Mouse (Mus musculus) left cerebral cortex, adult 18-20 months (tissue): ENCODE measurements at regions not wholly inside any gene's neighbourhood (a gene's known extent, or its start where the extent isn't known, plus 50 kb on each side); places are given as distances from the start of the nearest gene placed in this dataset.
"Not testable (repeated sequence)": the region's sequence is repeated elsewhere in the genome, so short reads cannot be mapped to it uniquely, and the experiment has no call there.

Experiments
- DNase-seq, 2 experiments: peaks; one replicate each; pipeline ENCODE4 v3.0.0; 2021 to 2022; ENCODE audit warnings: low spot score in 2 of 2, mixed read lengths in 1 of 2

GRCm38 (mm10) chr13:52352576-52352975, 178.5 kb downstream of the Diras2 start:
- peak in 1 of 2 experiments; percentile 44 for DNase-seq

GRCm38 (mm10) chr13:52353437-52353836, 177.6 kb downstream of the Diras2 start:
- DNase-seq, result no peak

GRCm38 (mm10) chr13:52353966-52354365, 177.1 kb downstream of the Diras2 start:
- DNase-seq, result no peak

- not testable (repeated sequence) for DNase-seq
Observed at GRCm38 (mm10) chr13:52355921-52356320, 175.2 kb downstream of the Diras2 start.

GRCm38 (mm10) chr13:52359332-52359731, 171.7 kb downstream of the Diras2 start:
- DNase-seq, result not testable (repeated sequence)

GRCm38 (mm10) chr13:52361177-52361846, 169.8 kb downstream of the Diras2 start:
- no peak for DNase-seq

GRCm38 (mm10) chr13:52362266-52362665, 168.8 kb downstream of the Diras2 start:
- no peak for DNase-seq

GRCm38 (mm10) chr13:52369851-52370250, 161.2 kb downstream of the Diras2 start:
- no peak for DNase-seq

GRCm38 (mm10) chr13:52371986-52372385, 159.1 kb downstream of the Diras2 start:
- peak in 1 of 2 experiments; percentile 10 for DNase-seq

GRCm38 (mm10) chr13:52374781-52375180, 156.3 kb downstream of the Diras2 start:
- no peak for DNase-seq

- DNase-seq, result no peak
Observed at GRCm38 (mm10) chr13:52378236-52378635, 152.8 kb downstream of the Diras2 start.

- DNase-seq, result no peak
Observed at GRCm38 (mm10) chr13:52389271-52389670, 141.8 kb downstream of the Diras2 start.

GRCm38 (mm10) chr13:52395786-52396185, 135.3 kb downstream of the Diras2 start:
- no peak for DNase-seq

GRCm38 (mm10) chr13:52398344-52398743, 132.7 kb downstream of the Diras2 start:
- no peak for DNase-seq

GRCm38 (mm10) chr13:52399143-52399542, 131.9 kb downstream of the Diras2 start:
- DNase-seq, result no peak

GRCm38 (mm10) chr13:52403805-52404204, 127.3 kb downstream of the Diras2 start:
- DNase-seq, result no peak

GRCm38 (mm10) chr13:52416301-52416700, 114.8 kb downstream of the Diras2 start:
- DNase-seq, result no peak

GRCm38 (mm10) chr13:52422456-52422855, 108.6 kb downstream of the Diras2 start:
- no peak for DNase-seq

- DNase-seq, result no peak
Observed at GRCm38 (mm10) chr13:52428527-52428926, 102.6 kb downstream of the Diras2 start.

- peak; percentile 43 to 49 for DNase-seq
Observed at GRCm38 (mm10) chr13:52436756-52437155, 94.3 kb downstream of the Diras2 start.

GRCm38 (mm10) chr13:52445513-52445912, 85.6 kb downstream of the Diras2 start:
- DNase-seq, result peak; percentile 60 to 87

- DNase-seq, result no peak
Observed at GRCm38 (mm10) chr13:52448902-52449301, 82.2 kb downstream of the Diras2 start.

GRCm38 (mm10) chr13:52451486-52451885, 79.6 kb downstream of the Diras2 start:
- DNase-seq, result no peak
